13 mouse cellular contexts compared by ENCODE assay signal in genomic region chr12:33332046-33332445, GRCm38 (mm10).
"Had no signal": no experiment of that assay in that cellular context is flagged by ENCODE, and none has a peak within 500 bp of the region (broad histone marks: within the 10 kb centered on the region; RNA-seq: fewer than 3 reads in every experiment).

No protein-coding gene starts in this region.

- H3K9me3 ChIP-seq: limb, embryonic 12.5 days; lung, embryonic 15.5 days; midbrain, embryonic 12.5 days; neural tube, embryonic 12.5 days had no signal

- H3K27me3 ChIP-seq: limb, embryonic 12.5 days; lung, embryonic 15.5 days; neural tube, embryonic 12.5 days had no signal

- H3K36me3 ChIP-seq: limb, embryonic 12.5 days; lung, embryonic 15.5 days; neural tube, embryonic 12.5 days had no signal

- DNase-seq: kidney, adult 11 months; kidney, adult 9 months; kidney, postnatal 36 days; lung, postnatal 14 days; right cerebral cortex, postnatal 14 days; thymus, postnatal 4 days had no signal

- H3K27ac ChIP-seq: kidney, postnatal 0 days; layer of hippocampus, adult 2 months; left cerebral cortex, adult 2 months; limb, embryonic 12.5 days; lung, embryonic 15.5 days; midbrain, embryonic 12.5 days; neural tube, embryonic 12.5 days had no signal

- H3K4me3 ChIP-seq: layer of hippocampus, adult 2 months; left cerebral cortex, adult 2 months; limb, embryonic 12.5 days; lung, embryonic 15.5 days; midbrain, embryonic 12.5 days; neural tube, embryonic 12.5 days had no signal

- H3K9ac ChIP-seq: limb, embryonic 12.5 days; lung, embryonic 15.5 days; midbrain, embryonic 12.5 days; neural tube, embryonic 12.5 days had no signal

- H3K4me2 ChIP-seq: limb, embryonic 12.5 days; lung, embryonic 15.5 days; midbrain, embryonic 12.5 days; neural tube, embryonic 12.5 days had no signal
